Mouse (Mus musculus) olfactory bulb, adult 2 months (tissue): ENCODE data around the gene Gxylt2. TPM values are rescaled to one million over a fixed set of nuclear protein-coding genes. Genes with fewer than 3 reads are reported as not detected.

Experiments used
- H3K27ac ChIP-seq: fragments of 200-500 bp; 2 replicates; pipeline ENCODE4 v1.5.1; 2012; ENCODE audit warnings: low read depth, low read length; ENCODE audit not compliant: insufficient read depth
- H3K4me1 ChIP-seq: fragments of 200-500 bp; 2 replicates; pipeline ENCODE4 v1.6.1; 2012; ENCODE audit warnings: low read length; ENCODE audit not compliant: control insufficient read depth, insufficient read depth
- H3K4me3 ChIP-seq: fragments of 200-500 bp; 2 replicates; pipeline ENCODE4 v1.5.1; 2012; ENCODE audit warnings: mild to moderate bottlenecking, low read depth, low read length, moderate library complexity; ENCODE audit not compliant: insufficient read depth
- CTCF ChIP-seq: fragments of 200-500 bp; IDR thresholded peaks from 2 replicates; pipeline ENCODE4 v1.5.1; 2012; ENCODE audit warnings: low read depth, mild to moderate bottlenecking, low read length, moderate library complexity; ENCODE audit not compliant: insufficient read depth
- POLR2A ChIP-seq: fragments of 200-500 bp; IDR thresholded peaks from 2 replicates; pipeline ENCODE4 v1.6.1; 2012; ENCODE audit warnings: mild to moderate bottlenecking, low read depth, low read length, moderate library complexity; ENCODE audit not compliant: insufficient read depth
- WGBS: fragments of 180-500 bp; shearing (Covaris S2); methylation state at CpG from one replicate; pipeline ENCODE4 v1.1.7; 2018; 5-methylcytosine and 5-hydroxymethylcytosine counted together
- polyA plus RNA-seq: library from polyadenylated mRNA; stranded (reverse); fragments of >200 nt; gene quantifications from 2 replicates; pipeline ENCODE4 v1.2.4, GENCODE M21; 2012; ENCODE audit warnings: low replicate concordance; ENCODE audit not compliant: missing spikeins, insufficient read depth, insufficient read length

Gene Gxylt2
- not detected in 2 replicates for polyA plus RNA-seq

DNA sequence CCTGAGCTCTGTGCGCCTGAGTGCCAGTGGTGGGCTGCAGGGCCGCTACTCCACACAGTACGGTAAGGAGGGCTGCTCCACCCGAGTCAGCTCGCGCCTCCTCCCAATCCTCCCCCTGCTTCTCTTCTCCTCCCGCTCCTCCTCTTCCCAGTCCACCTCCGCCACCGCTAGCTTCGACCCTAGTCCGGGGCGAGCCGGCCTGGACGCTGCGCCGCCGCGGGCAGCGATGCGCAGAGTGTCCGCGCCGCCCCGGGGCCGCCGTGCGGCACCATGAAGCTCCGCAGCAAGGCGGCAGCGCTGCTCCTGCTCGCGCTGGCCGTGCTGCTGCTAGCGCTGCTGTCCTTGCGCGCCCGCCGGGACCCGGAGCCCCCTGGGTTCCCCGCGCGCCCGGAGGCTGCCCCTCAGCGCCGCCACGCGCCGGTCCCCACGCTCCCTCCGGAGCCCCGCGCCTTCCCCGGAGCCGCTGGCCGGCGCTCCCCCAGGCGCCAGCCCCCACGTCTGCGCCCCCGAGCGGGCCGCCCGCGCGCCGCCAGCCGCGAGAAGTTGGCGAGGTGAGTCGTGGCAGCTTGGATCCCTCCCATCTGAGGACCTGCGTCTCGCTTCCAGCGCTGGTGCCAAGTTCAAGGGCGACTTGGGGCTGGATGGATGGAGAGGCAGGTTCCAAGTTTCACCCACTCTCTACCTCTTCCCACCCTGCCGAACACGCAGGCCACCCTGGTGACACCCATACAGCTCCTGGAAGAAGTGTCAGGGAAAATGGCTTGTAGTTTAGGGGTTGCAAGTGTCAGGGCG lies at the start of gene Gxylt2:
TSS of gene Gxylt2 (plus strand) at position 161 of the 792 bp plus-strand sequence.
- Histone ChIP-seq H3K4me3 (peak within 1 kb of the TSS; percentile 86), H3K27ac (peak within 1 kb of the TSS; percentile 42; the same call in 1 of the 2 replicates), H3K4me1 (peaks cover 14% of the 10 kb centered on the region; the same call in 1 of the 2 replicates)
- WGBS = under 1% methylated on average over 77 of the region's 77 CpGs
- no peak for TF ChIP-seq CTCF
- TF ChIP-seq POLR2A = no peak

DNA sequence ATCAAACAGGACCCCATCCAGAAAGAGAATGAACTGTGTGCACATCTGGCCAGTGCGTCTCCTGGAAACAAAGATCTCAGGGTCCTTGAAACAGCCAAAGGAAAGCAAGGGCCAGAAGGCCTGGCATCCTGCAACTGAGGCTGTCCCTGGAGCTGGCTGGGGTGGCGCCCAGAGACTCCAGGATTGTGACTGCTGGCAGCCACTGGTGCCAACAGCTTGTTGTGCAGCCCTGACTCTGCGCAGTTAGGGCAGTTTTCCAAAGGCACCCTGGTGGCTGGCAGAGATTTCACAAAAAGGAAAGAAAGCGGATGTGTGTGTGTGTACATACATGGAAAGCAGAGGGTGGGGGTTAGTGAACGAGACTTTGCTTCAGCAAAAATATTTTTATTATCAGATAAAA lies 44.1 kb upstream of the Gxylt2 start:
- 39% methylated on average over 5 of the region's 5 CpGs for WGBS
- Histone ChIP-seq H3K4me3 (no peak overlapping the region), H3K4me1 (peaks cover 8% of the 10 kb centered on the region), H3K27ac (peak overlapping the region; percentile 51; the same call in 1 of the 2 replicates)
- TF ChIP-seq CTCF (no peak), POLR2A (no peak)

DNA sequence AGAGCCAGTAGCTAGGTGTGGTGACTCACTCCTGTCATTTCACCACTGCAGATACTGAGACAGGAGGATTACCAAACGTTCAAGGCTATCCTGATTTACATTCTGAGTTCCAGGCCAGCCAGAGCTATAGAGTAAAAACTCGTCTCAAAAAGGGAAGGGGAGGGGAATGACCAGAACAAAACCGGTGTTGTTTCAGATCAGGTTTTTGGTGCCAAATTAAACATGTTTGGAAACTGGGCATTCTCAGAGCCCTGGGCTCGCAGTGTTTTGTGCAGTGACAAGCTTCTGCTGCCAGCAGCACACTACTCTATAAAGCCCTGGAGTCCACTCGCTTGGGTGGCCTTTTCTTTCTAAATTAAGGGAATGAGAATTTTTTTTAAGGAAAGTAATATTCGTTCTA lies 42.3 kb upstream of the Gxylt2 start:
- TF ChIP-seq CTCF (no peak), POLR2A (no peak)
- peaks cover 8% of the 10 kb centered on the region for H3K4me1 ChIP-seq
- no peak overlapping the region for H3K4me3 ChIP-seq
- 59% methylated on average over 6 of the region's 6 CpGs for WGBS
- no peak overlapping the region for H3K27ac ChIP-seq

DNA sequence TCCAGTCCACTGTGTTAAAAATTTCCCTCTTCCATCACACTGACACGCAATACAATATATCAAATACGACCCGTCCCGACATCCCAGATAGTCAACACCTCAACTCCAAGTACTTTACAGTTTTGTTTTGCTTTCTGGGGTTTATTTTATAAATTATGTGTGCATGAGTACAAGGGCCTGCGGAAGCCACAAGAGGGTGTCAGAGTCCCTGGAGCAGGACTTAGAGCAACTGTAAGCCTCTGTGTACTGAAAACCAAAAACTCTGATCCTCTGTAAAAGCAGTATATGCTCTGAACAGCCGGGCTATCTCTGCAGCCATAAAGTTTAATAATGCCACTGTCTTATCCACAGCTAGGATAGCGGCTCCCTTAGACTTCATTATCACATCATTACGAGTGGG lies 36.9 kb upstream of the Gxylt2 start:
- Histone ChIP-seq H3K27ac (no peak overlapping the region), H3K4me3 (no peak overlapping the region), H3K4me1 (no peaks in the 10 kb centered on the region)
- TF ChIP-seq CTCF = no peak
- no peak for TF ChIP-seq POLR2A
- WGBS = 88% methylated on average over 8 of the region's 8 CpGs

DNA sequence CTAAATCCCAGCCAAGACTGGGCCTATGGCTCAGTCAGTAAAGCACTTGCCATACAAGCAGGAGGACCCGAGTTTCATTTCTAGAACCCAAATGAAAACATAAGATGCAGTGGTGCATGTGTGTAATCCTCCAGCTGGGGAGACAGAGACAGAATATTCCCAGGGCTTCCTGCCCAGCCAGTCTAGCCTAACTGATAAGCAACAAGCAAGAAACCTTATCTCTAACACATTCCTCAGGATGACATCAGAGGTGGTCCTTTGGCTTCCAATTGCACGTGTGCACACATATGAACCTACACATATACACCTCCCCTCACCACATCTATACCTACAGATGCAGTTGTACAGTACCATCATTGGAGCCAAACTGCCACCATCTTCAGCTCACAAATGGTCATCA lies 35.7 kb upstream of the Gxylt2 start:
- no peaks in the 10 kb centered on the region for H3K4me1 ChIP-seq
- no peak overlapping the region for H3K4me3 ChIP-seq
- TF ChIP-seq CTCF = no peak
- no peak for TF ChIP-seq POLR2A
- 84% methylated on average over 2 of the region's 2 CpGs for WGBS
- H3K27ac ChIP-seq = no peak overlapping the region

DNA sequence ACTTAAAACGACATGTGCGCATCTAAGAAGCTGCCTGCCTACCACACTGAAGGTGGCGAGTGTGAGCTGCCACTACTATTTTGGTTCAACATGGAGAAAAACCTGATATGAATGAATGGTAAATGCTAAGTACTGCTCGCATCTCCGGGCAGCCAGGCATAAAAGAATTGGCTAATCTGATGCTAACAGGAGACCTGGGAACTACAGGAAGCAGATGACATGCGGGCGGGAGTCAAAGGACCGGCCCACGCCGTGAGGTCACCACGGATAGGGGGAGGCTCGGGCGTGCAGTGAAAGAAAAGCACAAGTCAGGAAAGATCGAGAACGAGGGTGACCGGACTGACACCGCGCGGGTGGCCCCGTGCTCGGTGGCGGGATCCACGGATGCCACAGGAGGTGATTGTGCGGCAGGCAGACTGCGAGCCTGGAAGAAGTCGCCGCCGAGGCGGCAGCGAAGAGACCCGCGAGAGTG lies 34.1 kb upstream of the Gxylt2 start:
- H3K27ac ChIP-seq = no peak overlapping the region
- H3K4me3 ChIP-seq = peak overlapping the region; percentile 58
- no peaks in the 10 kb centered on the region for H3K4me1 ChIP-seq
- TF ChIP-seq POLR2A (no peak), CTCF (no peak)
- WGBS = under 1% methylated on average over 32 of the region's 32 CpGs

DNA sequence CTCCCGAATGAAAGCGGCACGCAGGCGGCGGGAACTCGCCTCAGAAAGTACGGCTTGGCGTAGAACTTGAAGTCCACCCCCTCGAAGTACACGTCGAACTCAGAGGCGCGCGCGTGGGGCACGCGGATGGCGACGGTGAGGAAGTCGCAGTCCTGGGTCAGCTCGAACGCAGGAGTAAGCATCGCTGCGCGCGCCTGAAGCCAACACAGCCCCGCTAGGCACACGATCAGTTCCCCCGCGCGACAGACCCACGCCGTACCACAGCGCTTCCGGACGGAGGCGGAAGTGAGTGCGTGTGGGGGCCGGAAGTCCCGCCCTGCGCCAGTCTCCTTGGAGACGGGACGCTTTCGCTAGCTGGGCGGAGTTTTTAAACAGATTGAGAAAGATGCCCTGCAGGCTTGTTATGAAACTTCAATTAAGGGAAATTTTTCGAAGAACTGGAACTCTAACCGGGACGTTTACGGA lies 33.6 kb upstream of the Gxylt2 start, which contains the start of gene Shq1:
TSS of gene Shq1 (minus strand) at position 278 of the 465 bp plus-strand sequence.
- no peak within 1 kb of the TSS for H3K27ac ChIP-seq
- no peaks in the 10 kb centered on the region for H3K4me1 ChIP-seq
- no peak for TF ChIP-seq CTCF
- TF ChIP-seq POLR2A = peak; percentile 76
- H3K4me3 ChIP-seq = peak within 1 kb of the TSS; percentile 58
- WGBS = under 1% methylated on average over 49 of the region's 49 CpGs

DNA sequence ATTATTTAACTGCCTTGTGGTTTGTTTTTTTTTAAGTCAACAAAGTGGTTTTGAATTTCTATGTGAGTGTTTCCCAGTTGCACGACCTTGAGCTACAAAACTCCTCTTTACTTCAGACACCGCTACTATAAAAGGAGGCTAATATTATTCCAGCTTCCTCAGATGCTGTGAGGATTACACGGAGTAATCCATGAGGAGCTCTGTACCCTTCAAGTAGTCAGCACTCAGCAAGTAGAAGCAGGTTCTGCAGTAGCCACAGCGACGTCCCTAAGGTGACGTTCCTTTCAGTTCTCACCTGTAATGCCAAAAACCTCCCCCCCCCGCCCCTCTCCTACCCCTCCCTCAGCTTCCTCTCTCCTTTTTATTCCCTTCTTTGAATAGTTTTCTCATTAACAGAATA lies 33.1 kb upstream of the Gxylt2 start:
- Histone ChIP-seq H3K27ac (no peak overlapping the region), H3K4me1 (no peaks in the 10 kb centered on the region), H3K4me3 (no peak overlapping the region)
- TF ChIP-seq POLR2A (no peak), CTCF (no peak)
- 7% methylated on average over 7 of the region's 7 CpGs for WGBS

DNA sequence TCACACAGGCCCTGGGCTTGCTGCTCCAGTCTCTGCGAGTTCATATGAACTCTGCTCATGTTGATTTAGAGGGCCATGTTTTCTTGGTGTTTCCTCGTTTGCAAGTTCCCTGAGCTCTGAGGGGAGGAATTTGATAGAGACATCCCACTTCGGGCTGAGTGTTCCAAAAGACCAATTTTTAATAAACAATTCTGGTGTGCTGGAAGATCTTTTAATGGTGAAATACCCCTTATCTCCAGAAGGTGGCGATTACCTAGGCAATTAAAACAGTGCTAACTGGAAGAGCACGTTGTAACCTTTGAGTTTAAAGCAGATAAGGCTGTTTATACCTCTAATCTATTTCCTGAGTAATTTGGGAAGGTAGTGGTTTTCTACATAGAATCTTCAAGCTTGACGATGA lies 29.6 kb upstream of the Gxylt2 start:
- Histone ChIP-seq H3K4me1 (no peaks in the 10 kb centered on the region), H3K27ac (no peak overlapping the region), H3K4me3 (no peak overlapping the region)
- 24% methylated on average over 6 of the region's 6 CpGs for WGBS
- TF ChIP-seq CTCF (no peak), POLR2A (no peak)
